Mouse (Mus musculus): Measurements from ENCODE around the gene Arhgef3. TPM values are rescaled to one million over a fixed set of nuclear protein-coding genes. Genes with fewer than 3 reads are reported as not detected.
A peak's percentile ranks its signal among the peaks of the same experiment; 100 is the strongest.

Arhgef3 gene
- polyA plus RNA-seq, 1 experiment from 2014 or later, result 9.0 TPM

DNA sequence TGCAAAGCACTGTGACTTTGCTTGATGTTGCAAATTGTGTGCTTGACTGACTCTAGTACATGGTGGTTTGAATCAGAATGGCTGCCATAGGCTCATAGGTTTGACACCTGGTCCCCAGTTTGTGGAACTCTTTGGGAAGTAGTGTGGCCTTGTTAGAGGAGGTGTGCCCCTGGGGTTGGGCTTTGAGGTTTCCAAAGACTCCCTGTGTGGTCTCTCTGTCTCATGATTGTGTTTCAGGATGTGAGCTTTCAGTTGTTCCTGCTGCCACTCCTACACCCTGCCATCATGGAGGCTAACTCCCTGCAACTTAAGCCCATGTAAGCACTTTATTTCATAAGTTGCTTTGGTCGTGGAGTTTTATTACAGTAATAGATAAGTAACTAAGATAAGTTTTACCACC, 16.0 kb downstream of the Arhgef3 start:
- H3K9me3 ChIP-seq (ENCODE audit: low read depth, low read length), result no peaks in the 10 kb centered on the region
- no peak overlapping the region for H3K4me2 ChIP-seq
- 70% methylated on average over 1 of the region's 1 CpGs for WGBS
- no peak for TF ChIP-seq CTCF (IDR thresholded peaks at IDR 0.05; ENCODE audit: low read depth)
- ATAC-seq (ENCODE audit: insufficient read depth), result no peak
- H3K9ac ChIP-seq, result no peak overlapping the region
- no peaks in the 10 kb centered on the region for H3K4me1 ChIP-seq (ENCODE audit: insufficient read depth)
- no peak for DNase-seq
- H3K27ac ChIP-seq (ENCODE audit: low read depth), result no peak overlapping the region
- no peaks in the 10 kb centered on the region for H3K36me3 ChIP-seq (ENCODE audit: insufficient read depth)
- H3K27me3 ChIP-seq (ENCODE audit: insufficient read depth, low read length), result no peaks in the 10 kb centered on the region
- H3K4me3 ChIP-seq (ENCODE audit: low read depth, low read length), result no peak overlapping the region

DNA sequence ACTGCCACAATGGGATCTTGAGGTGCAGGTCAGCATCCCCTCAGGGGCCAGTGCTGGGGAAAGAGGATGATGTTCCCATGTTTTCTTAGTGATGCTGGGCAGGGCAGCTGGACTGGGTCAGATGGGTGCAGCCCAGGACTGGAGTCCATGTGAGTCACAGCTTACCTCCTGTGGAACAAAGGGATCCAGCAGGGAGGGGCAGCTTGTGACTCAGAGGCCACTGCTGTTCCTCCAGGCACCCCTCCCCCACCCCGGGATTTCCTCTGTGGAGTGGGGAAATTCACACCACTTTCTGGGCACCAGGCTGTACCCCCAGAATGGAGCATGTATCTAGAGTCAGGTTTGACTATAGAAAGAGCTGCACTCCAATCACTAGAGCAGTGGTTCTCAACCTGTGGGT, 16.8 kb downstream of the Arhgef3 start:
- DNase-seq (no peak), ATAC-seq (ENCODE audit: insufficient read depth) (no peak)
- Histone ChIP-seq H3K27ac (ENCODE audit: low read depth) (no peak overlapping the region), H3K4me2 (no peak overlapping the region), H3K36me3 (ENCODE audit: insufficient read depth) (no peaks in the 10 kb centered on the region), H3K4me1 (ENCODE audit: insufficient read depth) (no peaks in the 10 kb centered on the region), H3K9me3 (ENCODE audit: low read depth, low read length) (no peaks in the 10 kb centered on the region), H3K9ac (no peak overlapping the region), H3K4me3 (ENCODE audit: low read depth, low read length) (no peak overlapping the region), H3K27me3 (ENCODE audit: insufficient read depth, low read length) (no peaks in the 10 kb centered on the region)
- WGBS, result 68% methylated on average over 1 of the region's 1 CpGs
- TF ChIP-seq CTCF (IDR thresholded peaks at IDR 0.05; ENCODE audit: low read depth), result no peak

DNA sequence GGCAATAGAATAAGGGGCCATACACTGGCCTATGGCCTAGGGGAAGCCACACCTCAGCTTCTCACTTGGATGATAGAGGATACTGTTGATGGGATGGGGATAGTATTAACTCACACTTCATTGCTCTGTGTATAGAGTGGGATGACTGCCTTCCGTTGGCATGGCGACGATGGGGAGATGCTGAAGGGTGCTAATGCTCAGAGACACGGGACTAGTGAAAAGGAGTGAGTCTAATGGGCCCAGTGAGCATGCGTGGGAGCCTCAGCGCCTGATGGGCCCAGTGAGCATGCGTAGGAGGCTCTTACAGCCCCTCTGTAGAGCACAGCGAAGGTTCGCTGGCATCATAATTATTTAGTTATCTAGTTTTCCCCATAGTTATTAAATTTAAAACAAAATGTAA, 24.2 kb downstream of the Arhgef3 start:
- H3K4me2 ChIP-seq, result no peak overlapping the region
- no peaks in the 10 kb centered on the region for H3K36me3 ChIP-seq (ENCODE audit: insufficient read depth)
- no peaks in the 10 kb centered on the region for H3K27me3 ChIP-seq (ENCODE audit: insufficient read depth, low read length)
- H3K4me1 ChIP-seq (ENCODE audit: insufficient read depth), result no peaks in the 10 kb centered on the region
- no peak overlapping the region for H3K27ac ChIP-seq (ENCODE audit: low read depth)
- WGBS, result 84% methylated on average over 9 of the region's 9 CpGs
- no peak for DNase-seq
- no peak for ATAC-seq (ENCODE audit: insufficient read depth)
- no peak overlapping the region for H3K4me3 ChIP-seq (ENCODE audit: low read depth, low read length)
- no peak overlapping the region for H3K9ac ChIP-seq
- H3K9me3 ChIP-seq (ENCODE audit: low read depth, low read length), result no peaks in the 10 kb centered on the region
- TF ChIP-seq CTCF (IDR thresholded peaks at IDR 0.05; ENCODE audit: low read depth), result no peak

DNA sequence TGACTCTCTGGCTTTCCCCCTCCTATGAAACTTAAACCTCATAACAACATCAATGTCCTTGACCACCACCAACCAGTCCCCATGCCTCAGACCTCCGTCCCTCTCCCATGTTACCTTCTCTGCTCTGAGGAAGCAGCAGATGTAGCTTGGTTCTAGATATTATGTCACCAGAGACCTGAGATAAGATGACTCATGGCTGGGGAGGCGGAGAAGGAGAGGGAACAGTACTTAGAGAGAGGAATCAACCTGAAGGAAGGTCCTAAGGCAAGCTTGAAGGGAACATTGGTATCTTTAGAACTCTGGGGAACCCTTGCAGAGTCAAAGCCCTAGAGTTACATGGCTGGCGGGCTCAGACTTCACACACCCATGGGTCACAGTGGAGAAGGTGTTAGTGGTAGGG, 25.3 kb downstream of the Arhgef3 start:
- H3K9ac ChIP-seq, result no peak overlapping the region
- no peaks in the 10 kb centered on the region for H3K9me3 ChIP-seq (ENCODE audit: low read depth, low read length)
- H3K4me1 ChIP-seq (ENCODE audit: insufficient read depth), result no peaks in the 10 kb centered on the region
- DNase-seq (no peak), ATAC-seq (ENCODE audit: insufficient read depth) (no peak)
- H3K36me3 ChIP-seq (ENCODE audit: insufficient read depth), result no peaks in the 10 kb centered on the region
- no peak for TF ChIP-seq CTCF (IDR thresholded peaks at IDR 0.05; ENCODE audit: low read depth)
- H3K4me2 ChIP-seq, result no peak overlapping the region
- WGBS, result 74% methylated on average over 3 of the region's 3 CpGs
- H3K4me3 ChIP-seq (ENCODE audit: low read depth, low read length), result no peak overlapping the region
- no peaks in the 10 kb centered on the region for H3K27me3 ChIP-seq (ENCODE audit: insufficient read depth, low read length)
- H3K27ac ChIP-seq (ENCODE audit: low read depth), result no peak overlapping the region

DNA sequence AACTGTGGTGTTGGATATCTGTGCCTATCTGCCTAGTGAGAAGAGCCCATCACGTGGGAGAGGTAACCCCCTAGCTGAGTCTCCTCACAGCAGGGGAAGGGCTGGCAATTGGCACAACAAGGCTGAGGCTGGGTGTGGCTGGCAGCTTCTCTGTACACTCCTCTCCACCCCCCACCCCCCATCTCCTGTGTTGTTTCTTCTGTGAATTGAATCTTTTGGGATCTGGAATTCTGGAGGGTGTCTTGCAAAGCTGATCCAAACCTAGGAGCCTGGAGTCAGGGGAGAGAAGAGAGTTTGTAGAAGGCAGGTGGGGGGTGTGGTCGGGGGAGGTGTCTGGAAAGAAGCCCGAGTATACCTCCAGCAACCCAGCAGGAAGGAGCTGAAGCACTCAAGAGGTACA, 26.8 kb downstream of the Arhgef3 start:
- no peak for TF ChIP-seq CTCF (IDR thresholded peaks at IDR 0.05; ENCODE audit: low read depth)

DNA sequence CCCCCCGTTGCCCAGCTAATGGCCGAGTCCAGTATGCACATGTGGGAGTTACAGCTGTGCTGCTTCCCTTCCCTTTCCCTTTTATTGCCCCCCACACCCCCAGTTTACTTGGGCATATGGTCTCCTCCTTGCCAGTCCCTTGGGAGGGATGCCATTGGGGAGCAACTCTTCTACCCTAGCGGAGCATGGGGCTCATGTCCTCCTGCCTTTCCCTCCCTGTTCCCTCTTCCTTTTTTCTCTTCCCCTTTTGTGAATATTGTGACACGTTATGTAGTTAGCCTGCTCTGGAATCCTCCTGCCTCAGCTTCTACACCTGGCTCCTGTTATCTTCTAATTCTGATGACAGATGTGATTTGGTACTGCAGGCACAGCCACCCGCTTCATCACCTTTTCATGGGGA, 28.0 kb downstream of the Arhgef3 start:
- Histone ChIP-seq H3K4me1 (ENCODE audit: insufficient read depth) (no peaks in the 10 kb centered on the region), H3K9ac (no peak overlapping the region), H3K4me3 (ENCODE audit: low read depth, low read length) (no peak overlapping the region), H3K27ac (ENCODE audit: low read depth) (no peak overlapping the region), H3K27me3 (ENCODE audit: insufficient read depth, low read length) (no peaks in the 10 kb centered on the region), H3K36me3 (ENCODE audit: insufficient read depth) (no peaks in the 10 kb centered on the region), H3K9me3 (ENCODE audit: low read depth, low read length) (no peaks in the 10 kb centered on the region), H3K4me2 (no peak overlapping the region)
- no peak for DNase-seq
- 85% methylated on average over 5 of the region's 5 CpGs for WGBS
- TF ChIP-seq CTCF (IDR thresholded peaks at IDR 0.05; ENCODE audit: low read depth), result no peak
- ATAC-seq (ENCODE audit: insufficient read depth), result no peak

More for the DNA sequence above, 26.8 kb downstream of the Arhgef3 start:
- Histone ChIP-seq H3K4me1 (ENCODE audit: insufficient read depth) (no peaks in the 10 kb centered on the region), H3K36me3 (ENCODE audit: insufficient read depth) (no peaks in the 10 kb centered on the region), H3K9ac (no peak overlapping the region), H3K4me3 (ENCODE audit: low read depth, low read length) (no peak overlapping the region), H3K27ac (ENCODE audit: low read depth) (no peak overlapping the region), H3K9me3 (ENCODE audit: low read depth, low read length) (no peaks in the 10 kb centered on the region), H3K4me2 (no peak overlapping the region), H3K27me3 (ENCODE audit: insufficient read depth, low read length) (no peaks in the 10 kb centered on the region)
- WGBS, result 20% methylated on average over 3 of the region's 3 CpGs
- no peak for DNase-seq
- no peak for ATAC-seq (ENCODE audit: insufficient read depth)

DNA sequence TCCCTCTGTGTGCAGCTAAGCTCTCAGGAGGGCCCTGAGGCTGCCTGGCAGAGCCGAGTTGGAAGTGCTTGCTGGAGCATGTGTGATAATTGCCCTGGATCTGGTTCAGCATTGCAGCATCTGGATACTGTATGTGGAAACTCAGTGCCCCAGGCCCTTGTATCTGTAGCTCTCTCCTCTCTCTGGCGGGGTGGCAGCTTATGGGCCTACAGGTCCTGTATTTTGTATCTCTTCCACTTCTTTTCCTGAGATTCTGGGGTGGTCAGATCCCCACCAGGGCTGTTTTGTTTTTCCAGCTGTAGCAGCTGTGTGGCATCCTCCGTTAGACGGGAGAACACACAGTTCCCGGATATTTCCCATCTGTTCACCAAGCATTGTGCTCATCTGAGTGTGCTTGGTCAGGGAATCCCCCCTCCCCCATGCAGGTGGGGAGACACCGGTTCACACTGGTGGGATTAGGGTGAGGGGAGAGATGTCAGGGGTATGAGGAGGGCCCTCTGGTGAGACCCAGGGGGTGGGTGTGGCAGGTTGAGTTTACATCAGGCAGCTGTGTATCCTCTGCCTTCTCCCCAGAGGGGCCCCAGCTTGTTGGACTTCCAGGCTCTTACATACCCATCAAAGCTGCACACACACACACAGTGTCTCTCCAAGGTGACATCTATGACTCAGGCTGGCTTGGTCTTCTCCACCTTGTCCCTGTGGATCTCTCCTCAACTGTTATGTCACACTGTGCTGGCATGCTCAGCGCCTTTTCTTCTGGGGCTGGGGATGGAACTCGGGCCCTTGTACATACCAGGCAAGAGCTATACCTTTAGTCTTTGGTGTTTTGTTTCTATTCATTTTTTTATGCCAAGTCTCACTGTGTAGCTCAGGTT, 30.7 kb downstream of the Arhgef3 start:
- Histone ChIP-seq H3K27me3 (ENCODE audit: insufficient read depth, low read length) (no peaks in the 10 kb centered on the region), H3K9ac (no peak overlapping the region), H3K4me3 (ENCODE audit: low read depth, low read length) (no peak overlapping the region), H3K4me2 (no peak overlapping the region), H3K9me3 (ENCODE audit: low read depth, low read length) (no peaks in the 10 kb centered on the region), H3K4me1 (ENCODE audit: insufficient read depth) (no peaks in the 10 kb centered on the region), H3K27ac (ENCODE audit: low read depth) (no peak overlapping the region), H3K36me3 (ENCODE audit: insufficient read depth) (no peaks in the 10 kb centered on the region)
- peak; percentile 29 for DNase-seq
- 47% methylated on average over 8 of the region's 8 CpGs for WGBS
- no peak for TF ChIP-seq CTCF (IDR thresholded peaks at IDR 0.05; ENCODE audit: low read depth)
- peak; percentile 44; the same call in 1 of the 2 replicates for ATAC-seq (ENCODE audit: insufficient read depth)
